Mouse (Mus musculus): ENCODE measurements around the gene Krtap28-10.

GRCm38 (mm10) chr1:83059278-83059677, 17.0 kb upstream of the Krtap28-10 start, which contains the start of gene A030005K14Rik:
- TF ChIP-seq POLR2A (IDR thresholded peaks at IDR 0.05; ENCODE audit: low read depth, low read length) (no peak), CTCF (conservative IDR thresholded peaks at IDR 0.05; ENCODE audit: insufficient read depth, insufficient read length, low read depth, low read length) (no peak)

All from kidney, adult 2 months (tissue).